Mouse (Mus musculus): ENCODE measurements around the gene Uggt1. TPM values are rescaled to one million over a fixed set of nuclear protein-coding genes. Genes with fewer than 3 reads are reported as not detected.

The Uggt1 gene
- total RNA-seq, 4 experiments from 2014 or later: 38.5 to 43.5 (median 40.2) TPM

- no peak for DNase-seq (ENCODE audit: low spot score in 2 of 2)
Measured at GRCm38 (mm10) chr1:36191966-36192365, 52.6 kb downstream of the Uggt1 start.

DNA sequence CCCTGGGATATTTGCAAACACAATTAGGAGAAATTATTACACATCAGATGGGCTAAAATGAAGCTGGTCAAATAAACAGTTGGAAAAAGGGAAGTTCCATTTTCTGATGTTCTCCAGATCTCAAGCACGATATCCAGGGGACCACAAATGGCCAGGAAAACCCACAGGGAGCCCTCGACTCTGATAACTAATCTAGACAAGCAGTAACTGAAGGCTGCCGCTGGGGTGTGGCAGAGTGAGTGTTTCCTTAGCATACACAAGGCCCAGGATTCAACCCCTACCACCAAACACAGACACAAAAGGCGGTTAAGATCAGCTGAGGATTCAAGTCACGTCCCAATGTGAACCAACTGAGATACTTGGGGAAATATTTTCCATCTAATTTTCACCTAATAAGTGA, 64.5 kb downstream of the Uggt1 start:
- no peak for DNase-seq (ENCODE audit: low spot score in 2 of 2)

GRCm38 (mm10) chr1:36173461-36173860, 71.1 kb downstream of the Uggt1 start:
- DNase-seq (ENCODE audit: low spot score in 2 of 2): no peak

DNA sequence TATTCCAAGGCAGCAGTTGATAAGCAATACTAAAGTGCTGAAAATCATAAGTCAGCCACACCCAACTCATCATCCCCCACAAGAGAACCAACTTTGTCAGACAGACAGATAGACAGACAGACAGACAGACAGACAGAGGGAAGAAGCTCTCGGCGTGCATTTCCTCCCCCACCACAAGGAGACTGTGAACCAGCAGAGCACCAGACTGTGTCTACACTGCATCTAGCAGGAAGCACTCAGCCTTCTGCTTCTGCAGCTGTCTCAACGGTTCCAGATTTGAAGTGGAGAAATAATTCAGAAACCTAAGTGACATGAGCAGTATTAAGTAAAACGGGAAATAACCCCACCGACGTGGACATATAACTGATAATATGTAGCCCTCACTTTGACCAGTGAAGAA, 71.6 kb downstream of the Uggt1 start:
- no peak for DNase-seq (ENCODE audit: low spot score in 2 of 2)

DNA sequence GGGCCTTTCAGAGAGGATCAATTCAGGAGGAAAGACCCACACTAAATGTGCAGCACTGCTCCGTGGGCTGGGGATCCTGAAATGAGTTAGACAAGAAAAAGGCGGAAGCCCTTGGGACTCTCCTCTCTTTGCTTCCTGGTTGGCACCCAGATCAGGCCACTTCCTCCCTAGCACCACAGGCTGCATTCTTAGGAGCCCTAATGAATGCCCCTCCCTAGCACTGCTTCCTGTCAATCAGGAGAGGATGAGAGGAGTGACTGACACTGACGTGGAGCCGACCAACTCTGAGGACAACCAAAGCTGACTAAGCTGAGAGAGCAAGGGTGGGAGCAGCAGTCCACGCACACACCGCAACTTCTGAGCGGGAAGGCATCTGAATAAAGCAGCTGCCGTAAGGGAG, 81.8 kb downstream of the Uggt1 start:
- no peak for DNase-seq (ENCODE audit: low spot score in 2 of 2)

DNA sequence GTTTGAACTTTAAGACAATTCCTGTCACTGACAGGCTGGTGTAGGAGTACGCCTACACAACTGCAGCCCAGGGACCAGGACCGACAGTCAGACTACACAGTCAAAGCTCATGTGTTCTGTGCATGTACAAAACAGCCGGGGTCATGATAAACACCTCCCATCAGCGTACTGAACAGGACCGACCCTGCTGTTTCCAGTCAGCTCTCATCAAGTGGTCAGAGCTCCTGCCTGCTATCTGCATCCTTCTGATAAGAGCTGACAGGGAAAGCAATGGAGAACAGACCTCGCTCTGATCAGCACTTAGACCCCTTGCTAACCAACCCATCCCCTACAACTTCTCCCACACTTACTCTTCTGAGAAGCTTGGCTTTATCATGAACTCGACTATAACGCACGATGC, 83.3 kb downstream of the Uggt1 start:
- no peak for DNase-seq (ENCODE audit: low spot score in 2 of 2)

DNA sequence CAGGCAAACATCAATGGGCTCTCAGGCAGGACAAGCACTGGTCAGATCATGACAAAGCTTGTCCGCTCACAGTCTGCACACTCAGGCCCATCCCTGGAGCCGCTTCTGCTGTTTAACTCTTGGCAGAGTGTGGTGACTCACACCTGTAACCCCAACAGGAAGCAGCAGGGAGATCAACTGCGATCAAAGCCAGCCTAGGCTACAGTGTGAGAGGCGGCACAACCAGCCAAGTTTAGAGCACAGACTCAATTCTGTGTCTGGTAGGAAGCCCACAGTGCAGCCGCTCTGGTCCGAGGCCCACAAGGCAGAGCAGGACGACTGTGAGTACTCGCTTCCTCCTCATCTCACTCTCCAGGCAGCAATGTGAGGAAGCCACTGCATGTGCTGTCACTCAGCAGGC, 84.3 kb downstream of the Uggt1 start:
- peak in 1 of 2 experiments; percentile 17 for DNase-seq (ENCODE audit: low spot score in 2 of 2)

GRCm38 (mm10) chr1:36149411-36149810, 95.1 kb downstream of the Uggt1 start:
- DNase-seq (ENCODE audit: low spot score in 2 of 2): no peak

DNA sequence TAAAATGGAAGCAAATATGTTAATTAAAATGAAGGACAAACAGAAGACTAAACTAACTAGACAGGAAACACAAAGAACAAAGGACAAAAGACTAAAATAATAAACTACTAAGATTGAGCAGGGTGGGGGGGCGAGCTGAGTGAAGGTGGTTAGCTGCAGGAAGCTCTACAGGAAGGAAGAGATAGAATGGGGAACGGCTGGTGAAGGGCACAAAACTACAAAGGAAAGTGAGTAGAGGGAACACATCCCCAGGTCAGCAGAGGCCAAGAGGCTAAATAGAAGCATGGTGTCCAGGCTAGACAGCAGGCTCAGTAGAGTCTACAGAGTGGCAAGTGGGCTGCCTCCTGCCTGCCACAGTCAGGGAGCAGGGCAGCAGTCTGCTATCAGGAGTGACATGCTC, 95.7 kb downstream of the Uggt1 start:
- DNase-seq (ENCODE audit: low spot score in 2 of 2): no peak

DNA sequence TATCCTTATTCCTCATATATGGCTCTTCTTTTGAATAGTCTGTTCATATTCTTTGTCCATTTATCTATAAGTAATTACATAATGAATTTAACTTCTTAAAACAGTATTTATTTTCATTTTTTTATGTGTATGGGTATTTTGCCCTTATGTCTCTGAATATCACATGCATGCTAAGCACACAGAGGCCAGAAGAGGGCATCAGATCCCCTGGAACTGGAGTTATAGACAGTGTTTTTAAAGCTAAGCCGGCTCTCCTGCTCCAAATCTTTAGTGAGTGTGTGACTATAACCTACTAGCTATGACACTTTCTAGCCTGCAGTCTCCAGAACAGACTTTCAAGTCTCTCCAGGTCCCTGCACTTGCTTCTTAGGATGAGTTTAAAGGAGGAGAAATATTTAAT, 99.5 kb downstream of the Uggt1 start:
- DNase-seq (ENCODE audit: low spot score in 2 of 2): no peak

DNA sequence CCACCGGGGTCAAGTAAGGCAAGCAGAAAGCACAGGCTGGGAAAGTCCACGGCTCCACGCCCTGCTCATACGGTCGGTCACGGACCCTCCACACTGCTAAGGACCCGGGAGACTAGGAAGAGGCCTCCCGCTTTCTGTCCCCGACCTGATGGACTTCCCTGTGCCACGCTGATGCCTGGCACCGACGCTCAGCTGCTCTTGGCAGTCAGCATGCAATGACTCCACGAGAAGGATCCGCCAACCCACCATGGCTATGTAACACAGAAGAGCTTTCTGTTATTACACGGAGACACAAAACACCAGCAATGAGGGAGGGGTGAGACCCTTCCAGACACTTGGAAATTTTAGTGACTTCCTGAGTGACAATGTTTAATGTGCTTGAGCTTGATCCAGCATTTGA, 104.2 kb downstream of the Uggt1 start:
- peak in 1 of 2 experiments; percentile 22 for DNase-seq (ENCODE audit: low spot score in 2 of 2)

DNA sequence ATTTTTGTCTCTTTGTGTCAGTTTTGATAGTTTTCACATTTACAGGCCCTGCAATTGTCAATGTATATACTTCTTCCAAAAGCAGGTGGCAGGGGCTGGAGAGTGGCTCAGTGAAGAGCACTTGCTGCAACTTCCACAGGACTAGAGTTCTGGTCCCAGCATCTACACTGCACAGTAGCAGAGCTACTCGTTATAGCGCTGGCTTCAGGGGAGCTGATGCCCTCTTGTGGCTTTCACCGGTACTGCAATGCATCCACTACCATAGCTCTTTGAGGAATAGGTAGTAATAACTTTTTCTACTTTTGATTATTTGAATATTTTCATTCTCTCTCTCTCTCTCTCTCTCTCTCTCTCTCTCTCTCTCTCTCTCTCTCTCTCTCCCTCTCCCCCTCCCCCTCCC, 109.9 kb downstream of the Uggt1 start:
- peak in 1 of 2 experiments; percentile 75 for DNase-seq (ENCODE audit: low spot score in 2 of 2)

GRCm38 (mm10) chr1:36133647-36134046, 110.9 kb downstream of the Uggt1 start:
- no peak for DNase-seq (ENCODE audit: low spot score in 2 of 2)

GRCm38 (mm10) chr1:36133041-36133440, 111.5 kb downstream of the Uggt1 start:
- no peak for DNase-seq (ENCODE audit: low spot score in 2 of 2)

GRCm38 (mm10) chr1:36132211-36132610, 112.3 kb downstream of the Uggt1 start:
- no peak for DNase-seq (ENCODE audit: low spot score in 2 of 2)

- no peak for DNase-seq (ENCODE audit: low spot score in 2 of 2)
Measured at GRCm38 (mm10) chr1:36131766-36132165, 112.8 kb downstream of the Uggt1 start.

DNA sequence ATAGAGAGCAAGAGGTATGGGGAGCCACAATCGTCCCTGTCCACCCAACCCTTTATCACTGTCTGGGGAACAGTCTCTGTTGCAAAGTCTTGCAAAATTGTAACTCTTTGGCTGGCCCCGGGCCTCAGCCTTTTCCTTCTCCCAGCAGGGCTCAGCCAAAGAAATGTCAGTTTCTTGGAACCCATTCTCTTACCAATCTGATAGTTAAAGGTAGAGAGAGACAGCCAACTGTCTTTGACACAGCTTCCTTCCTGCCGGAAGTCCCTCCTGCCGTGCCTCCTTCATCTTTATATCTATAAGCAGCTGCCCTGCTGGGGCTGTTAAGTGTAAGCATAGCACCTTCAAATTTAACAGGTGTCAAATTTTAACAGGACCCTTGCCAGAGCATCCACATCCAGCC, 113.4 kb downstream of the Uggt1 start:
- no peak for DNase-seq (ENCODE audit: low spot score in 2 of 2)

DNA sequence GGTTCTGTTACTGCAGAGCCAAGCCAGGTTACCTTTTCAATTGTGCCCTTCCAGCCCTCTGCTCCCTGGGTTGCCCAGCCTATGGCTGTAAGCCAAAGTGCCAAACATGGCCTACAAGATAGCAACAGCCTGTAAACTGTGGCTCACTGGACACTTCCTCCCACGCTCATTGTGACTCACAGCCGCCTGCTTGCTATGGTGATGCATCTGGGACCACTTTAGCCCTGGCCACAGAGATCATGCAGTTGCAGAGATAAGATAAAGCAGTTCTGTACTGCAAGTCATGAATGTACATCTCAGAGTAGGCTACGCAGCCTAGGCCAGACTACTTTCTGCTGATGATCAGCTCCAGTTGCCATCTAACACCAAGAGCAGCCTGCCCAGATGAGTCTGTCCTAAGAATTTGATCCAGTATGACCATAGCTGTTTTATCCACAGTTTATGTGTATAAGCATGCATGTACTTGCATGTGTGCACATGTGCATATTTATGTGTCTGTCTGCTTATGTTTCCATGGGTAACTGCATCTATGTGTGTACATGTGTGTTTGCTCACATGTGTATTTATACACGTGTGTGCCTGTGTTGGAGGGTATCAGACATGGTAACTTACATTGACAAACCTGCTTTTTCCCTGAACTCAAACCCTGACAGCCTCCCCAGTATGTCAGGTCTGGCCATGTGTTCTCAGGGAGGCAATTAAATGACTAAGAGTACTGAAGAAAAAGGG, 114.0 kb downstream of the Uggt1 start:
- no peak for DNase-seq (ENCODE audit: low spot score in 2 of 2)

DNA sequence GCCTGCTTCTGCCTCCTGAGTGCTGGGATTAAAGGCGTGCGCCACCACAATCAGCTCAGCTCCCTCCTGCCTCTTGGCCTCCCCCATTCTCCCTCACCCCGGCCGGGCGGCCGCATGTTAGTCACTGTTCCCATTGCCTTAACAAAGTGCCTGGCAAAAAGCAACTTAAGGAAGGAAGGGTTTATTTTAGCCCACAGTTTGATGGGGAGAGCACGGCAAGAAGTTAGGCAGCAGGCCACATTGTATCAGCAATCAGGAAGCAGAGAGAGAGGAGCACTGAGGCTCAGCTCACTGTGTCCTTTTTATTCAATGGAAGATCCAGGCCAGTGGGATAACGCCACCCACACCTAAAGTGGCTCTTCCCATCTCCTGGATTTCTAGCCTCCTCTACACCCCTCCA, 114.6 kb downstream of the Uggt1 start:
- DNase-seq (ENCODE audit: low spot score in 2 of 2): no peak

DNA sequence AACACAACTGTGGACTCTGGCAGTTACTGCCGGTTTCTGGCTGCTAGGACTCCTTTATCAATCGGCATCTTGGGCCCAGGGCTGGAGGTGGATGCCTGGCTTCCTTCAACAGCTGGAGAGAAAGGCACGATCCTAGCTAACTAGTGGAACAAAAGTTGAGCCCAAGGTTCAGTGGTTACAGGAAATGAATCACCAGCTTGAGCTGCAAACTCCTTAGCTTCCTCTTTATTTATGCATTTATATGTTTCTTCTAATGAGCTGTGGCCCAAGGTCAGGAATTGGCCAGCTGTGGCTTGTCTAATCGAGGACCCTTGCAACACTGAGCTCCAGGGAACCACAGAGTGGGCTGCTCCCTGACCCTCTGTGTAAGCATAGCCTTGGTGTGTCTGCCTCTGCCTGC, 115.4 kb downstream of the Uggt1 start:
- DNase-seq (ENCODE audit: low spot score in 2 of 2): no peak

GRCm38 (mm10) chr1:36125076-36125475, 119.4 kb downstream of the Uggt1 start:
- DNase-seq (ENCODE audit: low spot score in 2 of 2): no peak

DNA sequence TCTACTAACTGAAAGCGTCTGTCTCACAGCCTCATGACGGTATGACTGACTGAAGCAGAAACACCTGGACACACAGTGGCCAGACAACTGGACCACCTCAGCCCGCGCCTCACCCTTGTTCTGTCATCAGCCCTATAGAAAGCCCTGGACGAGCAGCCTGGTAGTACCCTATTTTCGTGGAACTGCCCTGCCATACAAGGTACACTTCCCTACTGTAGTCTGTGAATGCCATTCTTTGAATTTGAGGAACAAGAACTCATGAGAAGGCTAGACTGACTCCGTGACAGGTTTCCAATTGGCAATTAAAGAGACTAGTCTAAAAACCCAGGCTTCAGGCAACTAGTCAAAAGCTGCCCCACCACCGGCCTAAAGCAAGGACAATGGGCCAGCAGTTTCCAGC, 123.3 kb downstream of the Uggt1 start:
- no peak for DNase-seq (ENCODE audit: low spot score in 2 of 2)

GRCm38 (mm10) chr1:36119426-36119825, 125.1 kb downstream of the Uggt1 start:
- DNase-seq (ENCODE audit: low spot score in 2 of 2): no peak

DNA sequence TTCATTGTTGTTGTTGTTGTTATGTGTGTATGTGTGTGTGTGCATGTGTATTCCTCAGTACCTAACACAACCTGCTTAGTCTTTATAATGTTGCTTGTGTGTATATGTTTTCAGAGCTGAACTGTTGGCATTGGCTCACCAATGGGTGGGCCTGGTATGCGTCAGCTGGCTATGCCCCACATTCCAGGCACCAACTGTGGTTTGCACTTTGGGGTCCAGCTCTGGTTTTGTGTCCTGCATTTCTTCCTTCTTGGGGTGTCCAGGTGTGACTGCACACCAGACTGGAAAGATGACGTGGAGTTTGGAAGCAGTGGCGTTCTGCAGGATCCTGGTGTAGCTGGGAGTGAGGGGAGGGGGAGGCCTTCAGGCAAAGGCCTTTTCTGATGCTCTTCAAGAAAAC, 125.6 kb downstream of the Uggt1 start:
- DNase-seq (ENCODE audit: low spot score in 2 of 2): no peak
